Mouse (Mus musculus): Measurements from ENCODE around the gene Klre1.
"Not testable (repeated sequence)": the region's sequence is repeated elsewhere in the genome, so short reads cannot be mapped to it uniquely, and the experiment has no call there.

Klre1 gene

GRCm38 (mm10) chr6:129591508-129591907 is 13.8 kb downstream of the Klre1 start, which contains the start of gene Klrd1:
Klrd1 (plus strand) TSS chr6:129591782.
- no peak for DNase-seq

DNA sequence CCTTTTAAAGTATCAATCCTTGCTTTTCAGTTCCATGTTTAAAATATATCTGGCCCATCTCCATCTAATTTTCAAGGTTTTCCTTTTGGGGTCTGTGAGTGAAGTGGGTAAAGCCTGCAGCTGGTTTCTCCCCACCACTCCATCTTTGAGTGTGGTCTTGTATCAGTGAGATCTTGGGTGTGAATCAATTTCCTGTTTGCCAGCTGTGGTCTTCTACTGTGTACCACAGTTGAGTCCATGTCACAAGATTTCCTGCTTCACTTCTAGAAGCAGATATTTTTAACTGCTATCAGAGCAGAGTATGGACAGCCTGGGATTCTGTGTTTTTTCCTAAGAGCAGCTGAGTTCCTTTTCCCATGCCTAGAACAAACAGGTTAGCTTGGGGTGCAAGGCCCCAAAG is 30.7 kb downstream of the Klre1 start:
- DNase-seq, result no peak

DNA sequence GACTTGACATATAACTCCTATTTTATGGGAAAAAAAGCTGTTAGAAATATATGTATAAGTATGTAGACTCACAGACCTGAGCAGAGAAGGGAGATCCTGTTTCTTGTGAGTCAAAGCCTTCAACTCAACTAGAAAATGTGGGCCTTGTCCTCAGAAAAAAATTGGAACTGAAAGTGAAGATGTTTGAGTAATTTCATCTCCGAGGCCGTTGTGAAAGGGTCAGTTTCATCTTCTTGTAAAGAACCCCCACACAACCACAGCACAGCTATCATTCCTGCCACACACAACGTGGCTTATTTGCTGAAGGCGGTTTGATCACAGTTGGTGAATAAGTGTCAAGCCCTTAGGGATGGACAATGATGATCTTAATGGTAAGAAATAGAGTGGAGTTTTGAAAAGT is 46.0 kb downstream of the Klre1 start, which contains the start of gene Klrk1:
Gene Klrk1, minus strand, starts transcription at position 130 of the 400 bp plus-strand sequence.
- no peak for DNase-seq

- DNase-seq, result not testable (repeated sequence)
Measured at GRCm38 (mm10) chr6:129631046-129631445, 53.3 kb downstream of the Klre1 start.
